Mouse (Mus musculus) liver, embryonic 13.5 days (tissue): Measurements from ENCODE around the gene Sft2d2. TPM values are rescaled to one million over a fixed set of nuclear protein-coding genes. Genes with fewer than 3 reads are reported as not detected.

Experiments
- ATAC-seq: fragments of 200-750 bp; cut with Nextera tagmentation; 2 replicates; pipeline ENCODE4 v1.8.0; 2017; ENCODE audit warnings: low read depth, mild to moderate bottlenecking, moderate number of reproducible peaks, moderate library complexity
- DNase-seq: peaks from one replicate; pipeline ENCODE4 v3.0.0; 2022
- H3K27ac ChIP-seq: fragments of 300-500 bp; sonication (generic); 2 replicates; pipeline ENCODE4 v1.5.1; 2015; ENCODE audit warnings: moderate library complexity, mild to moderate bottlenecking, inconsistent platforms
- H3K27me3 ChIP-seq: fragments of 300-500 bp; sonication (generic); 2 replicates; pipeline ENCODE4 v1.6.1; 2015; ENCODE audit warnings: mild to moderate bottlenecking, inconsistent platforms
- H3K36me3 ChIP-seq: fragments of 300-500 bp; sonication (generic); 2 replicates; pipeline ENCODE4 v1.6.1; 2015; ENCODE audit warnings: mild to moderate bottlenecking, inconsistent platforms
- H3K4me1 ChIP-seq: fragments of 300-500 bp; sonication (generic); replicated peaks from 2 replicates; pipeline ENCODE4 v1.6.1; 2015; ENCODE audit warnings: inconsistent platforms
- H3K4me2 ChIP-seq: fragments of 300-500 bp; sonication (generic); 2 replicates; pipeline ENCODE4 v1.6.1; 2015; ENCODE audit warnings: inconsistent platforms, mild to moderate bottlenecking, moderate library complexity
- H3K4me3 ChIP-seq: fragments of 300-500 bp; sonication (generic); replicated peaks from 2 replicates; pipeline ENCODE4 v1.5.1; 2015; ENCODE audit warnings: mild to moderate bottlenecking, inconsistent platforms
- H3K9ac ChIP-seq: fragments of 300-500 bp; sonication (generic); 2 replicates; pipeline ENCODE4 v1.6.1; 2015; ENCODE audit warnings: mild to moderate bottlenecking, inconsistent platforms
- H3K9me3 ChIP-seq: fragments of 300-500 bp; sonication (generic); replicated peaks from 2 replicates; pipeline ENCODE4 v1.6.1; 2016; ENCODE audit warnings: inconsistent platforms
- WGBS: fragments of 180-500 bp; shearing (Covaris S2); methylation state at CpG from one replicate; pipeline ENCODE4 v1.1.7; 2015; ENCODE audit not compliant: insufficient replicate concordance; 5-methylcytosine and 5-hydroxymethylcytosine counted together
- polyA plus RNA-seq: library from polyadenylated mRNA; unstranded; fragments of >200 nt; fragmentation: Nextera tagmentation; extraction: Ambion mirVana; gene quantifications from 2 replicates; pipeline ENCODE4 v1.2.1, GENCODE M21; 2015

Gene Sft2d2
- polyA plus RNA-seq, 1 experiment from 2014 or later: 5.7 TPM

DNA sequence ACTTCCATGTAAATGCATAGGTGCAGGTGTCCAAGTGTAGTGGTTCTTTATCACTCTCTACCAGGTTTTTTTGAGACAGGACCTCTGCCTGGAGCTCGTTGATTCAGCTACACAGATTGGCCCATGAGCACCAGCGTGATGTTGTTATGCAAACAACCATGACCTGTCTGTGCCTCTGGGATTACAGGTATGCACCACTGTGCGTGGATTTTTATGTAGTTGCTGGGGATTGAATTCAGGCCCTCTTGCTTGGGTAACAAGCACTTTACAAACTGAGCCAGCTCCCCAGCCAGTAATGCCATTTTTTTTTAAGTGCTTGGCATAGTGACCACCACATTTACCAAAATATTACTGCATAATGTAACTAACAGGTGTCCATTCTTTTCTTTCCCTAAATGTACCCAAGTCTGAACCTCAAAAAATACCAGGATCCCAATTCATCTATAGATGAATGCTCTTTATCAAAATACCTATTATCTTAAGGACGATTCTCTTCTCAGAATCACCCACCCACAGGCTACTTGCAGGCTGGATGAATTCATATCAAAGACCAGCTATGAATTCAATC, 7.3 kb upstream of the Sft2d2 start:
- no peaks in the 10 kb centered on the region for H3K27me3 ChIP-seq
- H3K4me2 ChIP-seq: no peak overlapping the region
- H3K27ac ChIP-seq: no peak overlapping the region
- WGBS: 43% methylated on average over 4 of the region's 4 CpGs
- no peak overlapping the region for H3K4me3 ChIP-seq
- no peaks in the 10 kb centered on the region for H3K9me3 ChIP-seq
- no peak for ATAC-seq
- no peaks in the 10 kb centered on the region; the same call in 1 of the 2 replicates for H3K4me1 ChIP-seq
- H3K36me3 ChIP-seq: no peaks in the 10 kb centered on the region
- no peak for DNase-seq
- H3K9ac ChIP-seq: no peak overlapping the region

GRCm38 (mm10) chr1:165200748-165201147, 6.5 kb upstream of the Sft2d2 start:
- no peaks in the 10 kb centered on the region for H3K36me3 ChIP-seq
- H3K9ac ChIP-seq: no peak overlapping the region
- H3K4me3 ChIP-seq: no peak overlapping the region
- ATAC-seq: no peak
- H3K4me2 ChIP-seq: no peak overlapping the region
- 70% methylated on average over 8 of the region's 8 CpGs for WGBS
- DNase-seq: no peak
- H3K27ac ChIP-seq: no peak overlapping the region
- H3K27me3 ChIP-seq: no peaks in the 10 kb centered on the region
- H3K4me1 ChIP-seq: no peaks in the 10 kb centered on the region; the same call in 1 of the 2 replicates
- no peaks in the 10 kb centered on the region for H3K9me3 ChIP-seq

DNA sequence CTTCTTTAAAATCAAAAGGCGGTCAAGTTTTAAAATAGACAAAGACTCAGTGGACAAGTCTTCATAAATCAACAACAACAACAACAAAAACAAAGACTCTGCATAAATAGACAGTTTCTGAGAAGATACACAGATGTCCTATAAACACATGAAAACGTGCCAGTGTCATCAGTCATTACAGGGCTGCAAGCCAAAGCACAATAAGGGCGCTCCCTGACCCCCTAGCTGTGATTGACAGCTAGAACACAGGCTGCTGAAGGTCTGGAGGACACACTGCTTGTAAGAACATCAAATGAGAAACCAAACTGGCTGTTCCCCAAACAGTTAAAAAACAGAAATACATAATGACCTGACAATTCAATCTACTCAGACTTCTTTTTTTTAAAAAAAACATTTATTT, 5.4 kb upstream of the Sft2d2 start:
- no peaks in the 10 kb centered on the region for H3K9me3 ChIP-seq
- ATAC-seq: no peak
- H3K4me2 ChIP-seq: no peak overlapping the region
- no peak overlapping the region for H3K9ac ChIP-seq
- H3K4me1 ChIP-seq: peaks cover 11% of the 10 kb centered on the region
- H3K27me3 ChIP-seq: no peaks in the 10 kb centered on the region
- DNase-seq: no peak
- no peak overlapping the region for H3K4me3 ChIP-seq
- H3K27ac ChIP-seq: no peak overlapping the region
- 56% methylated on average over 3 of the region's 3 CpGs for WGBS
- no peaks in the 10 kb centered on the region for H3K36me3 ChIP-seq

- Histone ChIP-seq H3K4me2 (no peak overlapping the region), H3K9me3 (no peaks in the 10 kb centered on the region), H3K27me3 (no peaks in the 10 kb centered on the region), H3K36me3 (no peaks in the 10 kb centered on the region), H3K9ac (no peak overlapping the region), H3K27ac (no peak overlapping the region), H3K4me1 (peaks cover 15% of the 10 kb centered on the region), H3K4me3 (no peak overlapping the region)
- DNase-seq (no peak), ATAC-seq (no peak)
- 24% methylated on average over 1 of the region's 1 CpGs for WGBS
Measured at GRCm38 (mm10) chr1:165198951-165199350, 4.7 kb upstream of the Sft2d2 start.

GRCm38 (mm10) chr1:165197875-165198274, 3.6 kb upstream of the Sft2d2 start:
- DNase-seq (no peak), ATAC-seq (no peak)
- Histone ChIP-seq H3K9ac (no peak overlapping the region), H3K27ac (no peak overlapping the region), H3K27me3 (no peaks in the 10 kb centered on the region), H3K36me3 (no peaks in the 10 kb centered on the region), H3K4me3 (no peak overlapping the region), H3K9me3 (no peaks in the 10 kb centered on the region), H3K4me1 (peaks cover 25% of the 10 kb centered on the region), H3K4me2 (no peak overlapping the region)
- 19% methylated on average over 3 of the region's 3 CpGs for WGBS

DNA sequence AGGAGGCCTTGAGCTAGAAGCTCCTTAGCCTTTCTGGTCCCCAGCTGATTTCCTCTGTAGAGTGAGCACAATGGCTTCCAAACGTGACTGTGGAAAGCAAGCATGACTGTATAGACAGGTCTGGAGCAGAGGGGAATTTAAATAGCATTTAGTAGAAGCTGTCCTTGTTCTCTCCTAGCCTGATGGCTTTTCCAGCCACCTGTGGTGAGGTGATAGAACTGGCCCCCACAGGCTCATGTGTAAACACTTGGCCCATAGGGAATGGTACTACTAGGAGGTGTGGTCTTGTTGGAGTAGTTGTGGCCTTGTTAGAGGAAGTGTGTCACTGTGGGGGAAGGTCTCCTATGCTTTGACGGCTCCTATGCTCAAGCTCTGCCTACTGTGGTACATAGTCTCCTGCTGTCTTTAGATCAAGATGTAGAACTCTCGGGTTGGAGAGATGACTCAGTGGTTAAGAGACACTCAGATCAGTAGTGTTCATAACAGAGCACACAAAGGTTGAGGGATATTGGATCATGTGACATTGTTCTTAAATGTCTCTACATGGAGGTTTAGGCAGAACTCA, 1.2 kb upstream of the Sft2d2 start:
- DNase-seq (no peak), ATAC-seq (no peak)
- Histone ChIP-seq H3K9me3 (no peaks in the 10 kb centered on the region), H3K36me3 (no peaks in the 10 kb centered on the region), H3K9ac (no peak overlapping the region), H3K4me3 (peak overlapping the region; percentile 83), H3K27ac (peak overlapping the region; percentile 85), H3K27me3 (no peaks in the 10 kb centered on the region), H3K4me2 (peak overlapping the region; percentile 94), H3K4me1 (peaks cover 31% of the 10 kb centered on the region)
- WGBS: 45% methylated on average over 3 of the region's 3 CpGs

- Histone ChIP-seq H3K27ac (peak overlapping the region; percentile 85), H3K36me3 (no peaks in the 10 kb centered on the region), H3K27me3 (no peaks in the 10 kb centered on the region), H3K4me3 (peak overlapping the region; percentile 83), H3K4me1 (peaks cover 31% of the 10 kb centered on the region), H3K4me2 (peak overlapping the region; percentile 94), H3K9me3 (no peaks in the 10 kb centered on the region), H3K9ac (peak overlapping the region; percentile 91)
- peak; percentile 1; the same call in 1 of the 2 replicates for ATAC-seq
- WGBS: 3% methylated on average over 5 of the region's 5 CpGs
- DNase-seq: no peak
Measured at GRCm38 (mm10) chr1:165194662-165195013, 400 bp upstream of the Sft2d2 start.

DNA sequence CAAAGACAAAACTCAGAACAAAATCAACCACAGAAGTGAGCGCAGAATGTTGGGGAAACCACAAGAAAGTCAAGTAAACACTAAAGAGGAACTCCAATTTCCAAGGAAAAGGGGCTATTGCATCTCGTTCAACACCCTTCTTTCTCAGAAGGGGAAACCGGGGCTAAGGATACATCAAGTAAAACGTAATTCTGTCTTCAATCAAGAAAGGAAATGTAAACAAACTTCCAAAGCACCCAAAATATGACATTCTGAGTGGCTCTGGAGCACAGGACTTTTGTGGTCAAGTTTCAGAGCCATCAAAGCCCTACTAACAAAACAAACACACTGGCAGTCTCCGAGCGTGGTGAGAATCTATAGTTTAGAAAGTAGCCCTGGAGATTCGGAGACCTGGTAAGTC, 812 bp downstream of the Sft2d2 start:
- DNase-seq (no peak), ATAC-seq (no peak)
- peak overlapping the region; percentile 85 for H3K27ac ChIP-seq
- peak overlapping the region; percentile 91 for H3K9ac ChIP-seq
- H3K4me3 ChIP-seq: peak overlapping the region; percentile 83
- 2% methylated on average over 7 of the region's 7 CpGs for WGBS
- no peaks in the 10 kb centered on the region for H3K36me3 ChIP-seq
- peaks cover 39% of the 10 kb centered on the region for H3K4me1 ChIP-seq
- H3K9me3 ChIP-seq: no peaks in the 10 kb centered on the region
- H3K4me2 ChIP-seq: peak overlapping the region; percentile 94
- H3K27me3 ChIP-seq: no peaks in the 10 kb centered on the region

GRCm38 (mm10) chr1:165192714-165193264, 1.4 kb downstream of the Sft2d2 start:
- no peak for DNase-seq
- 0 out of 2 replicates have a peak, but pooled peaks cover 4% of the 10 kb centered on the region for H3K36me3 ChIP-seq
- H3K27me3 ChIP-seq: no peaks in the 10 kb centered on the region
- no peaks in the 10 kb centered on the region for H3K9me3 ChIP-seq
- H3K4me1 ChIP-seq: peaks cover 39% of the 10 kb centered on the region
- peak overlapping the region; percentile 85; the same call in 1 of the 2 replicates for H3K27ac ChIP-seq
- peak overlapping the region; percentile 94 for H3K4me2 ChIP-seq
- peak overlapping the region; percentile 83 for H3K4me3 ChIP-seq
- no peak for ATAC-seq
- 16% methylated on average over 10 of the region's 10 CpGs for WGBS
- H3K9ac ChIP-seq: peak overlapping the region; percentile 91; the same call in 1 of the 2 replicates

- DNase-seq (no peak), ATAC-seq (no peak)
- Histone ChIP-seq H3K4me1 (peaks cover 43% of the 10 kb centered on the region), H3K27ac (no peak overlapping the region), H3K9me3 (no peaks in the 10 kb centered on the region), H3K4me3 (no peak overlapping the region), H3K4me2 (no peak overlapping the region; the same call in 1 of the 2 replicates), H3K9ac (no peak overlapping the region), H3K36me3 (0 out of 2 replicates have a peak, but pooled peaks cover 4% of the 10 kb centered on the region), H3K27me3 (no peaks in the 10 kb centered on the region)
- WGBS: 41% methylated on average over 4 of the region's 4 CpGs
Measured at GRCm38 (mm10) chr1:165192102-165192501, 2.1 kb downstream of the Sft2d2 start.

DNA sequence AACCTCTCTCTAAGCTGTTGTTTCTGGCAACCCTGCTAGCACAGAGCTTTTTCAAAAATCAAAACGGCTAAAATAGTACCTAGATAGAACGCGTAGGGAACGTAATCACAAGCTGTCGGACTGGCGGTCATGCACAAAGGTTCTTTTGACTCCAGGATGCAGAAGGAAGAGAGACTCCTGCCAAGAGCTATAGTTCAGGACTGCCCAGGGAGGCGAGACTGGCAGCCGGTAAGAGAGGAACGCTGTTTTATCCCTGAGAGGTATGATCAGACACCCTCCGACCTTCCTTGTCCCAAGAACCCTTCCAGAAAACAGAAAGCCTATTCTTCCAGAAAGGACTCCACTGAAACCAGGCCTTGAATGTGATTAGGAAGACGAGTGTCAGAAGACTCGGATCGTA, 2.6 kb downstream of the Sft2d2 start:
- no peak overlapping the region for H3K4me2 ChIP-seq
- 80% methylated on average over 13 of the region's 13 CpGs for WGBS
- H3K36me3 ChIP-seq: 0 out of 2 replicates have a peak, but pooled peaks cover 4% of the 10 kb centered on the region
- H3K9ac ChIP-seq: no peak overlapping the region
- no peak for DNase-seq
- no peak overlapping the region for H3K27ac ChIP-seq
- no peaks in the 10 kb centered on the region for H3K27me3 ChIP-seq
- H3K4me3 ChIP-seq: no peak overlapping the region
- peaks cover 45% of the 10 kb centered on the region for H3K4me1 ChIP-seq
- ATAC-seq: no peak
- no peaks in the 10 kb centered on the region for H3K9me3 ChIP-seq
